Mouse (Mus musculus) kidney, adult 11 months (tissue): Measurements from ENCODE around the gene Cbfb.
A peak's percentile ranks its signal among the peaks of the same experiment; 100 is the strongest.
"Not testable (repeated sequence)": the region's sequence is repeated elsewhere in the genome, so short reads cannot be mapped to it uniquely, and the experiment has no call there.

Experiments used
- DNase-seq: peaks from one replicate; pipeline ENCODE4 v3.0.0; 2022

Gene Cbfb

GRCm38 (mm10) chr8:105186467-105187005, 16.1 kb downstream of the Cbfb start:
- no peak for DNase-seq

- DNase-seq, result no peak
Observed at GRCm38 (mm10) chr8:105192182-105192581, 21.7 kb downstream of the Cbfb start.

- no peak for DNase-seq
Observed at GRCm38 (mm10) chr8:105205748-105206147, 35.3 kb downstream of the Cbfb start.

GRCm38 (mm10) chr8:105206766-105207275, 36.3 kb downstream of the Cbfb start:
- DNase-seq, result no peak

- no peak for DNase-seq
Observed at GRCm38 (mm10) chr8:105207675-105208273, 37.3 kb downstream of the Cbfb start.

GRCm38 (mm10) chr8:105209153-105210110, 39.0 kb downstream of the Cbfb start:
- no peak for DNase-seq

- DNase-seq, result no peak
Observed at GRCm38 (mm10) chr8:105214104-105214503, 43.6 kb downstream of the Cbfb start.

- DNase-seq, result no peak
Observed at GRCm38 (mm10) chr8:105217926-105218522, 47.5 kb downstream of the Cbfb start.

GRCm38 (mm10) chr8:105223850-105224249, 53.4 kb downstream of the Cbfb start:
- no peak for DNase-seq

GRCm38 (mm10) chr8:105224413-105225271, 54.2 kb downstream of the Cbfb start, which contains the start of gene D230025D16Rik:
Gene D230025D16Rik, plus strand, starts transcription at chr8:105225145.
- DNase-seq, result peak; percentile 93

GRCm38 (mm10) chr8:105225272-105225593, 54.8 kb downstream of the Cbfb start:
- no peak for DNase-seq

GRCm38 (mm10) chr8:105225917-105226316, 55.4 kb downstream of the Cbfb start:
- DNase-seq, result no peak

- DNase-seq, result no peak
Observed at GRCm38 (mm10) chr8:105231503-105232320, 61.2 kb downstream of the Cbfb start.

- not testable (repeated sequence) for DNase-seq
Observed at GRCm38 (mm10) chr8:105232321-105232693, 61.8 kb downstream of the Cbfb start.

- no peak for DNase-seq
Observed at GRCm38 (mm10) chr8:105233126-105233935, 62.9 kb downstream of the Cbfb start.

- peak; percentile 26 for DNase-seq
Observed at GRCm38 (mm10) chr8:105235206-105235605, 64.7 kb downstream of the Cbfb start.

GRCm38 (mm10) chr8:105237442-105238142, 67.1 kb downstream of the Cbfb start:
- no peak for DNase-seq

- no peak for DNase-seq
Observed at GRCm38 (mm10) chr8:105241016-105241415, 70.5 kb downstream of the Cbfb start.

GRCm38 (mm10) chr8:105251954-105252353, 81.5 kb downstream of the Cbfb start:
- no peak for DNase-seq
